Mouse (Mus musculus) adrenal gland, adult (tissue): ENCODE measurements around the gene Mafg.
A peak's percentile ranks its signal among the peaks of the same experiment; 100 is the strongest.
"Not testable (repeated sequence)": the region's sequence is repeated elsewhere in the genome, so short reads cannot be mapped to it uniquely, and the experiment has no call there.

Experiments
- DNase-seq, 2 experiments: peaks; one replicate each; pipeline ENCODE4 v3.0.0; 2022 to 2023; ENCODE audit warnings: low spot score in 1 of 2; ENCODE audit not compliant: inconsistent age in 2 of 2

Gene Mafg

GRCm38 (mm10) chr11:120598990-120599549, 34.3 kb downstream of the Mafg start:
- no peak for DNase-seq

GRCm38 (mm10) chr11:120598283-120598989, 35.0 kb downstream of the Mafg start, which contains the start of the genes Alyref and Anapc11:
TSS of gene Alyref (minus strand) at chr11:120598365.
TSS of gene Anapc11 (plus strand) at chr11:120598421.
- DNase-seq: peak; percentile 96 to 97

GRCm38 (mm10) chr11:120597240-120598235, 35.9 kb downstream of the Mafg start:
- DNase-seq: peak; percentile 45 to 67

- DNase-seq: no peak
Observed at GRCm38 (mm10) chr11:120588531-120588930, 44.9 kb downstream of the Mafg start.

- DNase-seq: no peak
Observed at GRCm38 (mm10) chr11:120583937-120584336, 49.5 kb downstream of the Mafg start.

- DNase-seq: not testable (repeated sequence)
Observed at GRCm38 (mm10) chr11:120582982-120583293, 50.5 kb downstream of the Mafg start.

- peak; percentile 45 to 80 for DNase-seq
Observed at GRCm38 (mm10) chr11:120582268-120582981, 51.0 kb downstream of the Mafg start.

GRCm38 (mm10) chr11:120581490-120582267, 51.7 kb downstream of the Mafg start, which contains the start of gene Arhgdia:
TSS of gene Arhgdia (minus strand) at chr11:120581624.
- DNase-seq: peak; percentile 91 to 96

GRCm38 (mm10) chr11:120580871-120581331, 52.5 kb downstream of the Mafg start:
- peak; percentile 50 to 81 for DNase-seq

- DNase-seq: peak; percentile 39 to 63
Observed at GRCm38 (mm10) chr11:120580190-120580589, 53.2 kb downstream of the Mafg start.

GRCm38 (mm10) chr11:120579316-120580107, 53.9 kb downstream of the Mafg start:
- DNase-seq: peak; percentile 68 to 90

GRCm38 (mm10) chr11:120578694-120579243, 54.6 kb downstream of the Mafg start:
- DNase-seq: peak in 1 of 2 experiments; percentile 39

- DNase-seq: peak in 1 of 2 experiments; percentile 45
Observed at GRCm38 (mm10) chr11:120578024-120578693, 55.2 kb downstream of the Mafg start.

- DNase-seq: peak in 1 of 2 experiments; percentile 68
Observed at GRCm38 (mm10) chr11:120577211-120578023, 56.0 kb downstream of the Mafg start.

GRCm38 (mm10) chr11:120576365-120576981, 56.9 kb downstream of the Mafg start:
- DNase-seq: no peak

- DNase-seq: no peak
Observed at GRCm38 (mm10) chr11:120575940-120576339, 57.5 kb downstream of the Mafg start.
